Mouse (Mus musculus) heart, postnatal 10 days (tissue): ENCODE measurements around the gene Nemp1. TPM values are rescaled to one million over a fixed set of nuclear protein-coding genes. Genes with fewer than 3 reads are reported as not detected.
A peak's percentile ranks its signal among the peaks of the same experiment; 100 is the strongest.

Source experiments
- DNase-seq, 2 experiments: peaks; one replicate each; pipeline ENCODE4 v3.0.0; 2021
- intact Hi-C: fragments of 180-260 bp; cut with DNase I; formaldehyde crosslinking; loops from one replicate; pipeline ENCODE4 v1.15.1; 2025
- total RNA-seq, 2 experiments: library from RNA; stranded (reverse); gene quantifications; 2 replicates each; pipeline ENCODE4 v1.2.3; 2021

The Nemp1 gene
- total RNA-seq, 2 experiments from 2014 or later: 5.0 to 7.0 TPM

- intact Hi-C loops: no loop called here
- DNase-seq: peak; percentile 36 to 70
Measured at GRCm38 (mm10) chr10:127744661-127745060, 78.0 kb downstream of the Nemp1 start.

GRCm38 (mm10) chr10:127745886-127746285 is 79.2 kb downstream of the Nemp1 start:
- no peak for DNase-seq
- intact Hi-C loops: no loop called here

DNA sequence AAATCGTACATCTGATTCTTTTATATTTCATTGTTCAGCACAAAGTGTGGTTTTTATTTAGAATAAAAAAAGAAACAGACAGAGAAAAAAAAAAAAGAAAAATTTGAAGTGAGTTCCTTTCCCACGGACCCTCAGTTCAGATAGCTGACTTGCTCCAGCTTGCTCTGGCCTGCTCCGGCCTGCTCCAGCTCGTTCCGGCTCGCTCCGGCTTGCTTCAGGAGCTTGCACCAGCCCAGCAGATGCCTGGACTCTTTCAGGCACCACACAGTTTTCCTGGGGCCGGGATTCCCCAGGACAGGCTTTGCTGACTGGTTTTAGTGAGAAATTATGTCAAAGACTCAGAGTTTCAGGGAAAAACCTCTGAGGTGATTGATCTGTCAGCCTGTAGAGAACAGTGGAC is 80.6 kb downstream of the Nemp1 start:
- intact Hi-C loops: no loop called here

GRCm38 (mm10) chr10:127748847-127749612 is 82.3 kb downstream of the Nemp1 start:
- intact Hi-C loops: no loop called here

More for the DNA sequence above, 80.6 kb downstream of the Nemp1 start:
- no peak for DNase-seq

GRCm38 (mm10) chr10:127750136-127750777 is 83.6 kb downstream of the Nemp1 start:
- intact Hi-C loops: no loop called here
- peak; percentile 25 to 40 for DNase-seq

More at GRCm38 (mm10) chr10:127748847-127749612, 82.3 kb downstream of the Nemp1 start:
- peak; percentile 32 to 46 for DNase-seq

Other genes starting within 250 kb of the Nemp1 start
- gene Stac3, start 165.2 kb upstream of the Nemp1 start, total RNA-seq: 1 to 10 TPM; 1.1 to 1.7 TPM
- gene Ndufa4l2, start 151.9 kb upstream of the Nemp1 start, total RNA-seq: 10 to 100 TPM; 44.5 to 54.0 TPM
- 10 to 100 TPM; 41.3 to 41.7 TPM for gene Shmt2, start 144.5 kb upstream of the Nemp1 start, total RNA-seq
- 1 to 10 TPM; 1.3 to 1.8 TPM for gene Nxph4, start 132.3 kb upstream of the Nemp1 start, total RNA-seq
- 10 to 100 TPM; 95.8 to 96.3 TPM for gene Lrp1, start 45.8 kb upstream of the Nemp1 start, total RNA-seq
- gene Stat6, start 23.9 kb upstream of the Nemp1 start, total RNA-seq: 10 to 100 TPM; 45.9 to 46.8 TPM
- gene Nab2, start 1.7 kb downstream of the Nemp1 start, total RNA-seq: 10 to 100 TPM in 1 of 2 experiments, 1 to 10 TPM in 1; 8.5 to 11.7 TPM
- not detected for gene Myo1a, start 38.3 kb downstream of the Nemp1 start, total RNA-seq
- not detected for gene Tac2, start 57.6 kb downstream of the Nemp1 start, total RNA-seq
- gene Zbtb39, start 72.6 kb downstream of the Nemp1 start, total RNA-seq: 1 to 10 TPM; 8.1 to 9.6 TPM
- gene Gpr182, start 84.8 kb downstream of the Nemp1 start, total RNA-seq: 1 to 10 TPM; 4.6 to 4.7 TPM
- gene Rdh1, start 92.8 kb downstream of the Nemp1 start, total RNA-seq: under 1 TPM; 0.10 to 0.12 TPM
- under 1 TPM in 1 of 2 experiments, not detected in 1; 0.17 TPM for gene Rdh16f1, start 92.9 kb downstream of the Nemp1 start, total RNA-seq
- under 1 TPM in 1 of 2 experiments, not detected in 1; 0.74 TPM for gene Rdh9, start 109.5 kb downstream of the Nemp1 start, total RNA-seq
- gene Rdh16, start 134.3 kb downstream of the Nemp1 start, total RNA-seq: not detected
- gene Rdh19, start 183.0 kb downstream of the Nemp1 start, total RNA-seq: not detected
- gene Rdh16f2, start 199.6 kb downstream of the Nemp1 start, total RNA-seq: not detected
- not detected for gene Rdh7, start 221.9 kb downstream of the Nemp1 start, total RNA-seq
- not detected for gene Sdr9c7, start 231.6 kb downstream of the Nemp1 start, total RNA-seq